Mouse (Mus musculus) CH12.LX (cell line): ENCODE measurements around the gene Ecel1. TPM values are rescaled to one million over a fixed set of nuclear protein-coding genes. Genes with fewer than 3 reads are reported as not detected.

ENCODE experiments used
- DNase-seq: peaks from one replicate; pipeline ENCODE4 v3.0.0-alpha.2; 2013; ENCODE audit errors: extremely low read depth
- H3K27ac ChIP-seq: 2 replicates; pipeline ENCODE4 v1.5.1; 2012; ENCODE audit warnings: low read depth, mild to moderate bottlenecking, control low read depth, moderate library complexity; ENCODE audit not compliant: insufficient read depth
- H3K27me3 ChIP-seq: replicated peaks from 2 replicates; pipeline ENCODE3; 2012; ENCODE audit warnings: inconsistent platforms
- H3K36me3 ChIP-seq, 2 experiments: replicated peaks in 1 of 2; 2 replicates each; pipeline versions ENCODE3 to v1.6.1; 2012; ENCODE audit warnings: inconsistent platforms in 1 of 2, low read length in 1 of 2, mild to moderate bottlenecking in 1 of 2, mixed read lengths in 1 of 2, moderate library complexity in 1 of 2; ENCODE audit not compliant: control insufficient read depth in 1 of 2, insufficient read depth in 1 of 2
- H3K4me1 ChIP-seq, 2 experiments: 2 replicates each; pipeline ENCODE4 v1.6.1; 2012; ENCODE audit warnings: inconsistent platforms in 1 of 2, moderate library complexity in 1 of 2; ENCODE audit not compliant: insufficient read depth in 2 of 2, control insufficient read depth in 1 of 2
- H3K4me2 ChIP-seq: 2 replicates; pipeline ENCODE4 v1.6.1; 2012; ENCODE audit warnings: low read depth, mild to moderate bottlenecking, control low read depth; ENCODE audit not compliant: poor library complexity, insufficient read depth, severe bottlenecking
- H3K4me3 ChIP-seq, 3 experiments: fragments of 150-350 bp in 1 of 3; sonication (generic) in 1 of 3; replicated peaks in 1 of 3; 2 replicates each; pipeline versions ENCODE3 to v1.5.1; 2011 to 2012; ENCODE audit warnings: low read depth in 2 of 3, low read length in 2 of 3, mild to moderate bottlenecking in 2 of 3, moderate library complexity in 2 of 3, control low read depth in 1 of 3, improper control_type of control experiment in 1 of 3, inconsistent platforms in 1 of 3, mixed read lengths in 1 of 3; ENCODE audit not compliant: poor library complexity in 1 of 3
- H3K79me2 ChIP-seq: replicated peaks from 2 replicates; pipeline ENCODE4 v1.6.1; 2012; ENCODE audit warnings: mild to moderate bottlenecking, moderate library complexity; ENCODE audit not compliant: control insufficient read depth, poor library complexity, insufficient read depth, severe bottlenecking; ENCODE audit errors: extremely low read depth
- H3K9ac ChIP-seq: 2 replicates; pipeline ENCODE4 v1.6.1; 2012; ENCODE audit warnings: low read depth, mild to moderate bottlenecking, control low read depth, moderate library complexity; ENCODE audit not compliant: insufficient read depth
- H3K9me3 ChIP-seq: replicated peaks from 2 replicates; pipeline ENCODE3; 2012; ENCODE audit warnings: low read length, inconsistent platforms, mixed read lengths
- CTCF ChIP-seq, 2 experiments: IDR thresholded peaks in 1 of 2; conservative IDR thresholded peaks in 1 of 2; 2 replicates each; pipeline ENCODE4 v1.5.1; 2011 to 2012; ENCODE audit warnings: low read depth in 2 of 2, low read length in 2 of 2, improper control_type of control experiment in 1 of 2, inconsistent platforms in 1 of 2, mild to moderate bottlenecking in 1 of 2, moderate library complexity in 1 of 2
- E2F4 ChIP-seq: IDR thresholded peaks from 2 replicates; pipeline ENCODE4 v1.6.1; 2011; ENCODE audit warnings: low read depth, low read length, improper control_type of control experiment; ENCODE audit not compliant: insufficient replicate concordance
- EP300 ChIP-seq: IDR thresholded peaks from 2 replicates; pipeline ENCODE4 v1.6.1; 2011; ENCODE audit warnings: low read length, improper control_type of control experiment
- ETS1 ChIP-seq: conservative IDR thresholded peaks from 2 replicates; pipeline ENCODE4 v1.6.1; 2012; ENCODE audit warnings: low read depth, mild to moderate bottlenecking, inconsistent platforms, low read length, improper control_type of control experiment, moderate library complexity
- GABPA ChIP-seq: IDR thresholded peaks from 2 replicates; pipeline ENCODE4 v1.6.1; 2012; ENCODE audit warnings: low read depth, low read length, improper control_type of control experiment, inconsistent platforms; ENCODE audit not compliant: insufficient replicate concordance
- HCFC1 ChIP-seq: IDR thresholded peaks from 2 replicates; pipeline ENCODE4 v1.6.1; 2012; ENCODE audit warnings: low read depth, mild to moderate bottlenecking, inconsistent platforms, low read length, improper control_type of control experiment
- JUND ChIP-seq: conservative IDR thresholded peaks from 2 replicates; pipeline ENCODE4 v1.6.1; 2011; ENCODE audit warnings: low read depth, low read length, improper control_type of control experiment
- KAT2A ChIP-seq: IDR thresholded peaks from 2 replicates; pipeline ENCODE4 v1.6.1; 2012; ENCODE audit warnings: low read length, improper control_type of control experiment, inconsistent platforms; ENCODE audit not compliant: insufficient replicate concordance
- MAZ ChIP-seq: IDR thresholded peaks from 2 replicates; pipeline ENCODE4 v1.6.1; 2012; ENCODE audit warnings: low read depth, mild to moderate bottlenecking, inconsistent platforms, low read length, improper control_type of control experiment, moderate library complexity
- MEF2A ChIP-seq: IDR thresholded peaks from 2 replicates; pipeline ENCODE4 v1.6.1; 2014; ENCODE audit warnings: low read depth, mild to moderate bottlenecking, inconsistent platforms, low read length, improper control_type of control experiment, borderline replicate concordance
- MXI1 ChIP-seq: IDR thresholded peaks from 2 replicates; pipeline ENCODE4 v1.6.1; 2011; ENCODE audit warnings: mild to moderate bottlenecking, low read depth, low read length, improper control_type of control experiment
- POLR2AphosphoS2 ChIP-seq: IDR thresholded peaks from 2 replicates; pipeline ENCODE4 v1.6.1; 2011; ENCODE audit warnings: low read depth, low read length, improper control_type of control experiment
- RAD21 ChIP-seq: IDR thresholded peaks from 2 replicates; pipeline ENCODE4 v1.6.1; 2011; ENCODE audit warnings: low read depth, mild to moderate bottlenecking, low read length, improper control_type of control experiment, moderate library complexity
- RCOR1 ChIP-seq: conservative IDR thresholded peaks from 2 replicates; pipeline ENCODE4 v1.6.1; 2012; ENCODE audit warnings: low read depth, mild to moderate bottlenecking, inconsistent platforms, low read length, improper control_type of control experiment
- UBTF ChIP-seq: IDR thresholded peaks from 2 replicates; pipeline ENCODE4 v1.6.1; 2012; ENCODE audit warnings: low read depth, mild to moderate bottlenecking, inconsistent platforms, low read length, improper control_type of control experiment, moderate library complexity
- USF1 ChIP-seq: IDR thresholded peaks from 2 replicates; pipeline ENCODE4 v1.6.1; 2014; ENCODE audit warnings: low read depth, mild to moderate bottlenecking, inconsistent platforms, low read length, improper control_type of control experiment
- USF2 ChIP-seq: conservative IDR thresholded peaks from 2 replicates; pipeline ENCODE4 v1.6.1; 2011; ENCODE audit warnings: low read depth, low read length, improper control_type of control experiment
- ZMIZ1 ChIP-seq: IDR thresholded peaks from 2 replicates; pipeline ENCODE4 v1.6.1; 2012; ENCODE audit warnings: low read depth, mild to moderate bottlenecking, inconsistent platforms, low read length, improper control_type of control experiment
- ZNF384 ChIP-seq: IDR thresholded peaks from 2 replicates; pipeline ENCODE4 v1.6.1; 2012; ENCODE audit warnings: low read depth, low read length, improper control_type of control experiment, inconsistent platforms
- dilution Hi-C: fragments of 300-500 bp; cut with MboI; formaldehyde crosslinking; loops from 2 replicates; pipeline ENCODE4 v1.14.3; 2020; ENCODE audit warnings: low sequenced_read_pairs; ENCODE audit not compliant: extremely low pct_unique_long_range_greater_than_20kb, extremely low pct_ligation_motif_present
- in situ Hi-C: fragments of 300-500 bp; cut with MboI; formaldehyde crosslinking; loops from 3 replicates; pipeline ENCODE4 v1.14.3; 2019; ENCODE audit warnings: low sequenced_read_pairs, low pct_ligation_motif_present, low pct_unique_long_range_greater_than_20kb, mixed read lengths
- polyA plus RNA-seq: library from polyadenylated mRNA; unstranded; fragments of >175 nt; gene quantifications from 2 replicates; pipeline ENCODE4 v1.2.1, GENCODE M21; 2012; ENCODE audit warnings: low read depth; ENCODE audit not compliant: insufficient read length
- total RNA-seq, 2 experiments: library from RNA; depleted of rRNA; stranded (reverse); fragments of 300-350 nt in 1 of 2; fragments of >200 nt in 1 of 2; gene quantifications; 2 replicates each; pipeline ENCODE4 v1.2.3; 2012 to 2014

Ecel1 gene
- total and polyA plus RNA-seq, 3 experiments: not detected

- Histone ChIP-seq H3K27ac (no peak overlapping the region), H3K27me3 (peaks cover 36% of the 10 kb centered on the region), H3K9ac (no peak overlapping the region), H3K9me3 (peaks cover 10% of the 10 kb centered on the region), H3K36me3 (no peaks in the 10 kb centered on the region), H3K4me1 (no peaks in the 10 kb centered on the region), H3K4me2 (no peak overlapping the region), H3K79me2 (no peaks in the 10 kb centered on the region), H3K4me3 (no peak overlapping the region)
- DNase-seq: no peak
- in situ Hi-C loops (no loop called here), dilution Hi-C loops (no loop called here)
- no peak for TF ChIP-seq CTCF (conservative IDR thresholded peaks at IDR 0.05 in 1 of 2, IDR thresholded peaks at IDR 0.05 in 1 of 2; ENCODE audit: low read depth in 2 of 2, low read length in 2 of 2)
- TF ChIP-seq USF2: no peak
- no peak for TF ChIP-seq HCFC1
- no peak for TF ChIP-seq JUND
- no peak for TF ChIP-seq MAZ
- TF ChIP-seq GABPA: no peak
- no peak for TF ChIP-seq USF1
- no peak for TF ChIP-seq EP300
- TF ChIP-seq RAD21: no peak
- no peak for TF ChIP-seq E2F4
- TF ChIP-seq KAT2A: no peak
- TF ChIP-seq MEF2A: no peak
- no peak for TF ChIP-seq RCOR1
- TF ChIP-seq MXI1: no peak
- no peak for TF ChIP-seq POLR2AphosphoS2
- TF ChIP-seq ZMIZ1: no peak
- no peak for TF ChIP-seq ETS1
- no peak for TF ChIP-seq ZNF384
Measured at GRCm38 (mm10) chr1:87159396-87159795, 3.1 kb upstream of the Ecel1 start.

- DNase-seq: no peak
- Histone ChIP-seq H3K4me1 (no peaks in the 10 kb centered on the region), H3K27ac (no peak overlapping the region), H3K9me3 (peaks cover 19% of the 10 kb centered on the region), H3K36me3 (no peaks in the 10 kb centered on the region), H3K4me2 (no peak overlapping the region), H3K9ac (no peak overlapping the region), H3K27me3 (peaks cover 34% of the 10 kb centered on the region), H3K79me2 (no peaks in the 10 kb centered on the region), H3K4me3 (no peak overlapping the region)
- no peak for TF ChIP-seq USF1
- no peak for TF ChIP-seq UBTF
- TF ChIP-seq ZNF384: no peak
- no peak for TF ChIP-seq RAD21
- dilution Hi-C loops: no loop called here
- in situ Hi-C loops: no loop called here
Measured at GRCm38 (mm10) chr1:87155531-87156198, 656 bp downstream of the Ecel1 start.
